Mouse (Mus musculus): Measurements from ENCODE around the gene Zyx. TPM values are rescaled to one million over a fixed set of nuclear protein-coding genes. Genes with fewer than 3 reads are reported as not detected.

Zyx gene
- 10 to 100 TPM; 35.2 to 40.9 TPM for total RNA-seq (2021)
- long read RNA-seq, experiment 1, transcript Zyx-207 (10 exons, 2,605 nt): major isoform, 19 of 45 reads
- long read RNA-seq, experiment 1, partial matches to known transcripts: 22 of 45 reads
- long read RNA-seq, experiment 1, other reads (novel, unspliced or antisense): 3 of 45 reads
- long read RNA-seq, experiment 2, transcript Zyx-207 (10 exons, 2,605 nt): major isoform, 18 of 39 reads
- long read RNA-seq, experiment 2, partial matches to known transcripts: 14 of 39 reads
- long read RNA-seq, experiment 2, other reads (novel, unspliced or antisense): 4 of 39 reads

DNA sequence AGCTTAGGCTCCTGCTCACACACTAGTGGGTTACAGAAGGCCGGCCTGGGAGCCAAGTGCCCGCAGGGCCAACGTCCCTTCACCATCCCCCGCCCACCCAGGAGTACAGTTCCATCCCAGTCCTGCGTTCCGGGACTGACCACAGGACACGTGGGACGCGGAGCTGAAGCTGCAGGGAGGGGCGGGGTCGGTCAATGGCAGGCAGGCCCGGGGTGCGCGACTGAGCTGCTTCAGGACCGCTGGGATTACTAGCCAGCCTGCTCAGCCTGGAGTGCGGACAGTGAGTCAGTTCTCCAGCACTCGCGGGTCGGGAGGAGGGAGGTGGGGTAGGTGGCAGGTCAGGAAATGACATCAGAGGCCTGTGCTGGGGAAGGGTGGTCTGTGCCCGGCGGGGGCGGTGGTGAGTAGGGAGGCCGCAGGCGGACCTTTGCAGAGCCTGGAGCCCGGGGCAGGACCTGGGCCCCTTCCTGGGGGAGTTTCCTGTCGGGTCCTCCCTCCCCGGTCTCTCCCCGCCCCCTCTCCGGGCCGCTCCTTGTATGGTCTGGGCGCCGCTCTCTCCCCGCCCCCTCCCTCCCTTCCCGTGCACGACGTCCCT, at the start of gene Zyx:
Gene Zyx, plus strand, starts transcription at position 205 of the 595 bp plus-strand sequence.
- DNase-seq: peak; percentile 96
- intact Hi-C loops (cut with DNase I; ENCODE audit: low total_unique reads): loop anchor here (5.0 kb wide), 1 partner anchor 33 kb away; no protein-coding TSS in a partner anchor

DNA sequence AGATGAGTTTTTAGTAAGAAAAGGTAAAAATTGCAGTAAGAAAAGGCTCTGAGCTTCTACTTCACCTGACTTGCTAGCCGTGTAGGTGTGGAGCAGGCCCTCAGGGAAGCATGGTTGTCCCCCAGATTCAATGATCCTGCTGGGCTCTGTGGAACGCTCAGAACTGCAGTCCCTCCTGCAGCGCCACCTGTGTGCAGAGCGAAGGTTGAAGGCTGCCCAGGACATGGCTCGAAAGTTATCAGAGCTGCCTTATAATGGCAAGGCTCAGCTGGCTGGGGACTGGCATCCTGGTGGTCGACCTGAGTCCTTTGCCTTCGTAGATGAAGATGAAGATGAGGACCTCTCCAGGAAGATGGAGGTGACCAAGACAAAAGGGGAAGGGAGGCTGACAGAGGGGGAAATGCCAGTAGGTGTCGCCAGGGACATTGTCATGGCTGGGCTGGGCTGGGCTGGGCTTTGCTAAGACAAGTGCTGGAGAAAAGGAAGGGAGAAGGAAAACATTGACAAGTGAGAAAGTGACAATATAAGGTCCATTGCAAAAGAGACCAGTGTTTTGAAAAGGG, 39.5 kb upstream of the Zyx start:
- intact Hi-C loops (cut with DNase I; ENCODE audit: low total_unique reads): no loop called here
- no peak for DNase-seq

DNA sequence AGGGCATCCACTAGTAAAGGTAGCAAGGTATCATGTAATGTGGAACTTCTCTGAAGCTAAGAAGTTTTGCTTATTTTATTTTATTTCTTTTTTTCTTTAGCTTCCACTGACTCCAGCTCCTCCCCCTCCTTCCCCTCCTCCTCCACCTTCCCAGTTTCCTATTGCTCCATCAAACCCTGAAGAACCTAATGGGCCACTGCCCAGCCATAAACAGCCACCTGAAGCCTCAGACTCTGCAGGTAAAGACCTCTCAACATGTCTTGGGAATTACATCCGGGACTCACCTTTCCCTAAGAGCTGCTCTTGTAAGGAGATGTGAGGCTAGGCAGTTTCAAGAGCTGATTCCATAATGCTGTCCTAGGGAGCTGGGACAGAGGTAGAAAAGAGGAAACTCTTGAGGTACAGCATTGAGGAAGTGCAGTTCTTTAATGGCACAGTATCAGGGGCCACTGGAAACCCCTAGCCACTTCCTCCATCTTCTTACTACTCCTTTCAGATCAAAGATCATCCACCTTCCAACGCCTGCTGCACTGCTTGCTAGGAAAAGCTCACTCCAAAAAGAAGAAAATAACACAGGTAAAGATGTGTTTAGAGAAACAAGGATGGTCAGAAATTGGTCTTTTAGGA, 38.9 kb upstream of the Zyx start:
- DNase-seq: no peak
- intact Hi-C loops (cut with DNase I; ENCODE audit: low total_unique reads): no loop called here

DNA sequence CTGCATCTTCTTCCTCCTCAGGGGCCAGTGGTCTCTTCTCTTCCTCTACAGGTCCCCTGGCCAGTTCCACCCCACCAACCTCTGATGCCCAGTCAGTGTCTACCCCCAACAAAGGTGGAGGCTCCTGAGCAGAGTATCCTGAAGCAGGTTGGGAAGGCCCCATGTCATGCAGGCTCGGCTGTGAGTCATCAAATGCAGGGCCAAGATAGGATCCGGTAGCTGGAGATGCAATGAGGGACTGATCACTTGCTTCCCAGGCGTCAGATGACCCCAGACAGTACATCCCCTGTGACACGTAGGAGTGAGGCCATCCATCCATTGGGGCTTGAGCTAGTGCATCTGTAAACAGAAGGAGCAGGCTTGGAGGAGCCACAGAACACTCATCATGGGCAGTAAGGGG, 31.1 kb upstream of the Zyx start:
- intact Hi-C loops (cut with DNase I; ENCODE audit: low total_unique reads): no loop called here
- no peak for DNase-seq

DNA sequence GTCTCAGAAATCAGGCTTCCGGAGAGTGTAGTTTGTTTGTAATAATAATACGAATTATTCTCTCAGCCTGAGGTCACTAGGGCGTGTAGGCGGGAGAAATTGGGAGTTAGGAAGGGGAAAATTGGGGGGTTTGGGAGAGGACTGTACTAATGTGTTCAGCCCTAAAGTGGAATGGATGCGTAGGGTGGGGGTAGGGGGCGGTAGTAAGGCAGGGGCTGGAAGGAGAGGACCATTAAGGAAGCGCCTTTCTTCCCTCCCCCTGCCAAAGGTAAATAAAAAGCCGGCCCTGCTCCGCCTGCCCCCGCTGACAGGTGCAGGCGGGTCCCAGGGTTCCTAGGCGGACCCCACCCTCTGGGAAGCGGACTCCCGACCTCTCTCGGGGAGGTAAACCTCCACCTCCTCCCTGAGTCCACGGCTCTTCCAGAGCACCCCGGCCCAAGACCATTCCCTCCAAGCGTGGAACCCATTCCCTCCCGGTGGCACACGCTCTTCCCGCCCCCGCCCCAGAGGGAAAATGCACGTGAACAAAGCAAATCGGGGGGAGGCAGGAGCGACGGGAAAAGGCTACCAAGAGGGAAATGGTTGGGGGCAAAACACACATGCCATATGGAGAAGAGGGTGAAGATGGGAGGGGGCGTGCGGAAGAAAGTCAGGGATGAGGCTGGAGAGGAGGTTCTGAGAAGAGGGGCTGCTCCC, 25.9 kb upstream of the Zyx start:
- DNase-seq: no peak
- intact Hi-C loops (cut with DNase I; ENCODE audit: low total_unique reads): loop anchor here (10.0 kb wide), 1 partner anchor 99 kb away; no protein-coding TSS in a partner anchor

DNA sequence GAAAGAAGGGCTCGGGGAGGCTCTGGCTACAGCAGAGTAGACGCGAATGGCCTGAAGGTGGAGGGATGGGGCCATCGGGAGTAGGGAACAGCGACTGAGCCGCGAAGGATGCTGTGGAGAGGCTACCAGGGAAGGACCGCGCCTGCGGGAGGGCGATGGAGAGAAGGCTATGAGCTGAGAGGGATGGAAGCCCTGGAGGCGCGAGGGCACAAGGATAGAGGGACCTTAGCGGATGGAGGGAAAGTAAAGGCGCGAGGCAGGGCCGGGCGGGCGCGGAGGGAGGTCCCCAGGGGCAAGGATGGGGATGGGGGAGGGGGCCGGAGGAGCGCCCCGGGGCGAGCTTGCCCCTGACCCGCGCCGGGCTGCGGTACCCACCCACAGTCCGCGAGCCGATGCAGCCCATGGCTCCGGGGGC, 25.4 kb upstream of the Zyx start:
- peak; percentile 23 for DNase-seq
- intact Hi-C loops (cut with DNase I; ENCODE audit: low total_unique reads): loop anchor here (10.0 kb wide), 1 partner anchor 99 kb away; no protein-coding TSS in a partner anchor

DNA sequence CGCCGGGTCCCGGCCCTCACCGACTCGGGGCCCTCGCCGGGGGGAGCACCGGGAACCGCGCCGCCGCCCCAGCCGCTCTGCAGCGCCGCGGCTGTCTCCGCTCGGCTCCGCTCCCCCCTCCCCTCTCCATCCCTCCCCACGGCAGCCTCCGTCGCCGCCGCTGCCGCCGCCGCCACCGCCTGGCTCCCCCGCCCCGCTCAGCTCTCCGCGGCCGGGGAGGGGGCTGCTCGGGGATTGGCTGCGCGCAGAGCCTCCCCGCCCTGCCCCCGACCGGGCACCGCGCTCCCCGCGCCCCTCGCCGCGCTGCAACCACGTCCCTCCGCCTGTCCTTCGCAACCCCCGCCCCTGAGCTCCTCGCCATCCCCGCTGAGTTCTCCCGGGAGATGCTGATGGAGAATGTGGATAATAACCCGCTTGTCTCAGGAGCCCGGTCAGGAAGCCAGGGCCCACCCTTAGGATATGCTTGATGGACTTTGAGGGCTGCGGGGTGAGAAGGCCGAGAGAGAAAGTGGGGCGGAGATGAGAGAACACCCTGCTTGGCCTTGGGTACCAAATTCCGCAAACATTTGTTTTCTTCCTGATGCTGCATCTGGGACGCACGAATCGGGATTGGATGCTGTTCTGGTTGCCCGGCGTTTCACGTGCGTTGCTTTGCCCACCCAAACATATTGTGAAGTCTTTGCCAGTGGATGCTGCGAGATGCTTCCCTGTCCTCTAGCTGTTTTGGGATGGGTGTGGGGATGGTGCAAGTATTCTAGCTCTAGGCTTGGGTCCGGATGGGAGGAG, 24.8 kb upstream of the Zyx start, which contains the start of gene Fam131b:
Gene Fam131b, minus strand, starts transcription at position 162 of the 786 bp plus-strand sequence.
- peak; percentile 34 for DNase-seq
- intact Hi-C loops (cut with DNase I; ENCODE audit: low total_unique reads): loop anchor here (10.0 kb wide), 1 partner anchor 100 kb away; no protein-coding TSS in a partner anchor

DNA sequence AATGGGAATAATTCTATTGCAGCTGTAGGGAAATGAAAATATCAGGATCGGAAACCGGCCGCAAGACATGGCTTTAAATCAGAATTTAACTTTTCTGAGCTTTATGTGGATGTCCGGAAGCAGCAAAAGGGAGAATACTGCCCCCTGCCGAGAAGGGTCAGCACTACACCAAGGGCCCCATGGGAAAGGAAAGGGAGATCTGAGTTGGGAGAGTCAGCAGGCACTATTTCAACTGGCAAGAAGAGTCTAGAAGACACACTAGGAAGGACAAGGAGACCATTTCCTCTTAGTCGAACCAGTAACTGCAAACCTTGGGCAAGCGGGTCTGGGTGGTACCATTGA, 24.2 kb upstream of the Zyx start:
- intact Hi-C loops (cut with DNase I; ENCODE audit: low total_unique reads): loop anchor here (10.0 kb wide), 1 partner anchor 100 kb away; no protein-coding TSS in a partner anchor
- DNase-seq: peak; percentile 71

DNA sequence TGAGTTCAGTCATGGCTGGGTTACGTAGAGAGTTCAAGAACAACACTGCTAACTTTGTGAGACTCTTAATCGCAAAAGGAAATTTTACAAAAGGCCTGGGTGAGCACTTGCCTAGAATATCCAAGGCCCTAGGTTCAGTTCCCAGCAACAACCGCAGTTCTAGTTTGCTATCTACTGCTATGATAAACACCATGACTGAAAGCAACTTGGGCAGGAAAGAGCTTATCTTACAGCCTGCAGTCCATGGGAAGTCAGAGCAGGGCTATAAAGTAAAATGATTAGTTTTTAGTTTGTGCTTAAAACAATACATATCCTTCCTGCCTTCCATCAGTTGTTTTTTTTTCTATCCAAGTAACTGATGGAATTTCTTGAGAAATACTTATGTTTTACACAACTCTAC, 22.9 kb upstream of the Zyx start:
- no peak for DNase-seq
- intact Hi-C loops (cut with DNase I; ENCODE audit: low total_unique reads): loop anchor here (10.0 kb wide), 1 partner anchor 102 kb away; no protein-coding TSS in a partner anchor

DNA sequence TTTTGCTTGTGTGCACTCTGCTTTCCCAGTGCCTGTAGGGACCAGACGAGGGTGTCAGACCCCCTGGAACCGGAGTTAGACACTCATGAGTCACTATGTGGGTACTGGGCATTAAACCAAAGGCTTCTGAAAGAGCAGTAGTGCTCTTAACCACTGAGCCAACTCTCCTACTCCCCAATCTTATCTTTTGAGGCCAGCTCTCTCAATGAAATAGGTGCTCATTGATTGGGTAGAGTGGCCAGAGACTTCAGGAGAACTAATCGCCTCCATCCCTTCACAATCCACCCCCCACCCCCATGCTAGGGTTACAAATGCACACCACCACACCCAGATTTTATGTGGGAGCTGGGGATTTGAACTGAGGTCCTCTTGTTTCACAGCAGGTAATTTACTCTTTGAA, 20.7 kb upstream of the Zyx start:
- no peak for DNase-seq
- intact Hi-C loops (cut with DNase I; ENCODE audit: low total_unique reads): loop anchor here (10.0 kb wide), 1 partner anchor 104 kb away; no protein-coding TSS in a partner anchor

DNA sequence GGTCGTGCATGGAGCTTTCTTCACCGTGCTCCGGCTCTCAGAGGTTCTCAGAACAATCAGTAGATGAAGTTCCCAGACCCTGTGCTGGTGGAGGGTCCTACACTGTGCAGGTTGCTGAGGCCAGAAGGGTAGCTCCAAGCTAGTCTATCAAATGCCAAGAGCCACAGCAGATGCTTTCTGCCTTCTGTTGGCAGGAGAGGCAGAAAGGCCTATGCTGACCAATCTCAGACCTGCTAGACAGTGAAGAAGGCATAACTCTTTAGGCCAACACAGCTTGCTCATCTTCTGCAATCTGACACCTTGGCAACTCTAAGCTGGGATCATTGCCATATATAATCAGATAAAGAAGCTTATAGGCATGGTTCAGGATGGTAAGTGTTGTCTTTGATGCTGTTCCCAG, 19.2 kb upstream of the Zyx start:
- intact Hi-C loops (cut with DNase I; ENCODE audit: low total_unique reads): no loop called here
- no peak for DNase-seq

DNA sequence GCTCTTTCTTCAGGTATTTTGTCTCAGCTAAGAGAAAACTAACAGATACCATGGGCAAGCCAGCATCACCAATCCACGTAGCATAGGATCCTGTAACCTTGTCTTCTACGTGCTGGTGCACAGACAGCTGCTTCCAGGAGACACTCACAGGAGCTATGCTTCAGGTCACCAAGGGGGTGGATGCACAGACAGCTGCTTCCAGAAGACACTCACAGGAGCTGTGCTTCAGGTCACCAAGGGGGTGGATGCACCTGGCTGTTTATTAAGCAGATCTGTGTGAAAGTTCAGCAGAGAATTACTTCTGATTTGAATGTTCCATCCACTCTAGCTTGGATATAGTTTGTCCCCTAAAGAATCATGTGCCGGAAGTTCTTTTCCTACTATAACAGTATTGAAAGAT, 18.5 kb upstream of the Zyx start:
- intact Hi-C loops (cut with DNase I; ENCODE audit: low total_unique reads): no loop called here
- DNase-seq: no peak

DNA sequence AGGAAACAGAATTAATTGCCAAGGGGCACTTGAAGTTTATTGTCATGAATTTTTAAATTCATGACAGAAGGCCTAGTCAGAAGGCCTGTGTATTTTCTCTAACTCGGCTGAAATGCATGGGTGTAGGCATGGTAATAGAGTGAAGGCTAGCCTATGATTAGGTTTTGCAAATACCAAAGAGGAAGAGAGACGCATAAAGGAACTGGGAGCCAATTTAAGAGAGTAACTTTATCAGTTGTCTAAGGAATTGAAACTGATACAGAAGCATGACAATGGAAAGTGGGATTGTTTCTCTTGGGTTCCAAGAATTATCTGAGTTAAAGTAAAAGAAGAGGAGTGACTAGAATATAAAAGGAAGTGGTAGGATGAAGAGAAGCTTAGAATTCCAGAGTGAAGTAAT, 10.2 kb upstream of the Zyx start:
- intact Hi-C loops (cut with DNase I; ENCODE audit: low total_unique reads): no loop called here

DNA sequence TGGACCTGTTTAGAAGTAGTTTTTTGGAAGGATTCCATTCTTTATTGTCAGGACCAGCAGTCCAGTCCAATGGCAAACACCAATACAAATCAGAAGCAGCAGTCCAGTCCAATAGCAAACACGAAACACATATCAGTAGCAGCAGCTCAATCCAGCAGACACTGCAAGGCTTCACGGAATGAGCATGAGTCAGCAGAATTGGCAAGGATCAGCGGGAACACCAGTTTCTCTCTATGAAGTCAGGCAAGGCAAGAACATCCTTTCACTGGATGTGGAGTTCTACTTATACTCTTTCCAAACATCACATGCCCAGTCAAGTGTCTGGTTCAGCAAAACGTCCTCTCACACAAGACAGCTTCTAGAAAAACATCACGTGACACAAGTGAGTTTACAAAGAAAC, 9.4 kb upstream of the Zyx start:
- DNase-seq: no peak
- intact Hi-C loops (cut with DNase I; ENCODE audit: low total_unique reads): no loop called here

More for the DNA sequence above, 10.2 kb upstream of the Zyx start:
- DNase-seq: no peak

DNA sequence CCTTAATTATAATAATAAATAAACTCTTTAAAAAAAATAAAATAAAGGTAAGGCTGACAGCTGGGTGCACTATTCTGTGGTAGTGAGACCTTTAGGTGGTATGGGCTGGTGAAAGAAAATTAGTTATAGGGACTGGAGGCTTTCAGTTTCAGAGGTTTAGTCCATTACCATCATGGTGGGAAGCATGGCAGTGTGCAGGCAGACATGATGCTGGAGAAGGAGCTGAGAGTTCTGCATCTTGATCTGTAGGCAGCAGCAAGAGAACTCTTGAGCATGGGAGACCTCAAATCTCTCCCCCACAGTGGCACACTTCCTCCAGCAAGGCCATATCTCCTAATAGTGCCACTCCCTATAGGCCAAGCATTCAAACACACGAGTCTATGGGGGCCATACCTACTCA, 7.3 kb upstream of the Zyx start:
- intact Hi-C loops (cut with DNase I; ENCODE audit: low total_unique reads): no loop called here

DNA sequence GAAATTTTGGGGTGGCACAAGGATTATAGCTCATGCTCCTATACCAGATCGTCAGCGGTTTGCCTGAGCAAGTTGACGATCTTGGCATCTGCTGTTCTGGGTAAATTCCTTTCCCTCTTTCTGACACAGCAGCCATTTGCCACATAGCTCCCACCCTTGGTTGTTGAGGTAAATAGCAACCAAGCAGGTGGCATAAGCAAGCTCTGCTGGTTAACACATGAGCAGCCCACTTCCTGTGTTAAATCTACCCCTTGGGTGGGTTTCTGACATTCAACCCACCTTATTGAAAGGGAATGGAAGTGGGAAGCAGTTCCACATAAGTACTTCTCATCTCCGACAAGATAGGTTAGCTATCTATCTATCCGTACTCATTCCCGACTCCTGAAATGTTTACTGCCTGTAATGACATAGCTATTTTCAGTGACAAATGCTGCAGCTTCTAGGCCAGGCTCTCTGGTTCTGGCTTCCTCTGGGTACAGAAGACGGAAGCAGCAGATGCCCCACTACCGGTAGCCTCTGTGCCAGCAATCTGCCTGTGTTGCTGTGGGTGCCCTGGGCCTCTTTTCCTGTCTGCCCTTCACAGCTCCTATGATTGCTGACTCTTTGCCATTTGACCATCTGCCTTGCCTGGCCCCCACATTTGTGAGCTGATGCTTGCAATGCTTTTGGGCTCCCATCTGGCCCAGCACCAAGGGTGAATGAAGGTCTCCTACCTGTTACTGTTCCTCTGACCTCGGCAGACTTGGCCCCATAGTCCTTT, 5.9 kb upstream of the Zyx start:
- intact Hi-C loops (cut with DNase I; ENCODE audit: low total_unique reads): no loop called here
- no peak for DNase-seq

More for the DNA sequence above, 7.3 kb upstream of the Zyx start:
- DNase-seq: no peak

DNA sequence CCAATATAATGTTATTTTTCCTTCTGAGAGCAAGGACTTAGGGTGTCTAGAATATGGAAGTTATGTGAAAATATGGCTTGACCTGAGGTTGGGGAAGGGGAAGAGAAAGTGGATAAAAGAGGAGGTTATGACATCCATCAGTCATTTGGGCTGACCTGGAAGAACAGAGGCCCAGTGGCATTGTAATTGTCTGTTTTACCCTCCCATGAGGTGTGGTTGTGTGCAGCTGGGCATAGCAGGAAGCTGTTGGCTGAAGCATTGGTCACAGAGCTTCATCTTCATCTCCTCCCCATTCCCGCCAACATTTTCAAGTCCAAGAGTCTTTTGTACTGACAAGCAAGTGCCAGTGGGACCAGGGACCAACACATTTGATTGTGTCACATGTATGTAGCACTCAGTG, 5.2 kb upstream of the Zyx start:
- DNase-seq: no peak
- intact Hi-C loops (cut with DNase I; ENCODE audit: low total_unique reads): no loop called here

Measured in gastrocnemius, postnatal 14 days (tissue).